Mouse (Mus musculus): ENCODE results near the gene Ccpg1. TPM values are rescaled to one million over a fixed set of nuclear protein-coding genes. Genes with fewer than 3 reads are reported as not detected.

Gene Ccpg1
- polyA plus RNA-seq, 1 experiment from 2014 or later = 63.2 TPM

- ChIA-PET CTCF (no interaction called here), POLR2A (no interaction called here)
- TF ChIP-seq CTCF (IDR thresholded peaks at IDR 0.05) = no peak
- DNase-seq (ENCODE audit: low read depth, low spot score) (no peak), ATAC-seq (no peak)
- in situ Hi-C loops (cut with MboI; ENCODE audit: low pct_unique_long_range_greater_than_20kb) = no loop called here
- H3K27me3 ChIP-seq = no peaks in the 10 kb centered on the region
Observed at GRCm38 (mm10) chr9:72991420-72991819, 6.2 kb downstream of the Ccpg1 start.

DNA sequence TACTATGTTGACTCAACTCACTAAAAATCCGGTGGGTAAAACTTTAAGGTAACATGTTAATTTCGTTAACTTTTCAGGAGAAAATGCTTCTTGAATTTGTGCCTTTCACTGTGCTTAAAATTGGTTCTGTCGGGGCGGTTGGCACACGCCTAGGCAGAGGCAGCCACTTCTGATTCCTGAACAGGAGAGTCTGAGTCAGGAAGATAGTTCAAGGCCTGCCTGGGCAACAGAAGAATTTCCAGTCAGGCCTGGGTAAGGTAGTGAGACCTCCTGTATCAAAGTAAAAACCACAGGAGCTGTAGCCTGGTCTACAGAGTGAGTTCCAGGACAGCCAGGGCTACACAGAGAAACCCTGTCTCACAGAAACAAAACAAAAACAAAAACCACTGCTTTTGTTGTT lies 7.3 kb downstream of the Ccpg1 start:
- in situ Hi-C loops (cut with MboI; ENCODE audit: low pct_unique_long_range_greater_than_20kb) = no loop called here
- DNase-seq (ENCODE audit: low read depth, low spot score) = no peak
- ChIA-PET CTCF (no interaction called here), POLR2A (no interaction called here)
- no peaks in the 10 kb centered on the region for H3K27me3 ChIP-seq
- ATAC-seq = no peak
- no peak for TF ChIP-seq CTCF (IDR thresholded peaks at IDR 0.05)

- TF ChIP-seq CTCF (IDR thresholded peaks at IDR 0.05) = no peak
- CTCF ChIA-PET = interaction anchor here (0.8 to 1.4 kb wide), 2 partner anchors 29 to 48 kb away, joined by 3 read pairs; partner anchors contain the start of gene Rab27a
- DNase-seq (ENCODE audit: low read depth, low spot score) = no peak
- no peaks in the 10 kb centered on the region for H3K27me3 ChIP-seq
- POLR2A ChIA-PET = interaction anchor here (1.1 kb wide), 1 partner anchor 10 kb away, joined by 3 read pairs; no protein-coding TSS in a partner anchor
- no peak for ATAC-seq
- in situ Hi-C loops (cut with MboI; ENCODE audit: low pct_unique_long_range_greater_than_20kb) = no loop called here
Observed at GRCm38 (mm10) chr9:72996167-72996566, 10.9 kb downstream of the Ccpg1 start.

DNA sequence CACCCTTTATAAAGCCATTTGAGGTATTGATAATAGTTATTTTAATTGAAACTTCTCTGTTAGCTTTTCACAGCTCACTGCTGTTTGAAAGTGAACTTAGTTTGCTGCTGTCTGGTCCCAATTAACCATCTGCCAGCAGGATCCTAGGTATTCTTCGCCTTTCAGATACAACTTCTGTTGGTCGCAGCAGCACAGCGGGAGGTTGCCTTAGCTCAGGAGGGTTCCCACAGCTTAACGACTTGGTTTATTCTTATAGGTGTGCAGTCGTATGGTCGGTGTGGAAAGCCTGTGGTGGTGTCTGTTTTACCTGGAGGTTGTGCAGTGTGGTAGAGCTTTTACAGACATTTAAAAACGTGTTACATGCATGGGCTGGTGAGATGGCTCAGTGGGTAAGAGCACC lies 11.6 kb downstream of the Ccpg1 start:
- no peaks in the 10 kb centered on the region for H3K27me3 ChIP-seq
- in situ Hi-C loops (cut with MboI; ENCODE audit: low pct_unique_long_range_greater_than_20kb) = no loop called here
- TF ChIP-seq CTCF (IDR thresholded peaks at IDR 0.05) = no peak
- ChIA-PET CTCF (interaction anchor here (1.4 to 2.1 kb wide), 2 partner anchors 8 to 48 kb away, joined by 3 to 6 read pairs; partner anchors contain the start of gene Rab27a), POLR2A (no interaction called here)
- ATAC-seq (no peak), DNase-seq (ENCODE audit: low read depth, low spot score) (no peak)

GRCm38 (mm10) chr9:73000487-73000886 lies 15.3 kb downstream of the Ccpg1 start:
- in situ Hi-C loops (cut with MboI; ENCODE audit: low pct_unique_long_range_greater_than_20kb) = no loop called here
- TF ChIP-seq CTCF (IDR thresholded peaks at IDR 0.05) = no peak
- CTCF ChIA-PET = interaction anchor here (0.7 to 2.0 kb wide), 2 partner anchors 10 to 11 kb away, joined by 3 to 5 read pairs; no protein-coding TSS in a partner anchor
- no peaks in the 10 kb centered on the region for H3K27me3 ChIP-seq
- POLR2A ChIA-PET = no interaction called here
- no peak for DNase-seq (ENCODE audit: low read depth, low spot score)
- ATAC-seq = no peak

- DNase-seq (ENCODE audit: low read depth, low spot score) (no peak), ATAC-seq (no peak)
- ChIA-PET POLR2A (no interaction called here), CTCF (interaction anchor here (1.1 kb wide), 1 partner anchor 12 kb away, joined by 4 read pairs; no protein-coding TSS in a partner anchor)
- TF ChIP-seq CTCF (IDR thresholded peaks at IDR 0.05) = no peak
- H3K27me3 ChIP-seq = no peaks in the 10 kb centered on the region
- in situ Hi-C loops (cut with MboI; ENCODE audit: low pct_unique_long_range_greater_than_20kb) = no loop called here
Observed at GRCm38 (mm10) chr9:73001314-73002011, 16.2 kb downstream of the Ccpg1 start.

DNA sequence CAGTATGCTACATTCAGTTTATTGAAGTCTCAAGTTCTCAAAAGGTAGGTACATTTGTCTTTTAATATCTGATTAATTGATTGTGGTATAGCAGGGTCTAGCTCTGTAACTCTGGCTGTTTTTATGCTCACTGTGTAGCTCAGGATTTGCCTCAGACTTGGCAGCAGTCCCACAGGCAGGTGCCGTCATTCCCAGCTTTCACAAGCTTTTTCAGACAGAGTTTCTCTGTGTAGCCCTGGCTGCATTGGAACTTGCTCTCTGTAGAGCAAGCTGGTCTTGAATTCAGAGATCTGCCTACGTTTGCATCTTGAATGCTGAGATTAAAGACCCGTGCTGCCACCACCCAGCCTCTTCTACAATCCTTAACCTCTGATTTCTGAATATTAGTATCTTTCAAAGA lies 16.9 kb downstream of the Ccpg1 start:
- DNase-seq (ENCODE audit: low read depth, low spot score) (no peak), ATAC-seq (no peak)
- ChIA-PET CTCF (interaction anchor here (1.1 kb wide), 1 partner anchor 11 kb away, joined by 4 read pairs; no protein-coding TSS in a partner anchor), POLR2A (no interaction called here)
- in situ Hi-C loops (cut with MboI; ENCODE audit: low pct_unique_long_range_greater_than_20kb) = no loop called here
- H3K27me3 ChIP-seq = no peaks in the 10 kb centered on the region
- no peak for TF ChIP-seq CTCF (IDR thresholded peaks at IDR 0.05)

DNA sequence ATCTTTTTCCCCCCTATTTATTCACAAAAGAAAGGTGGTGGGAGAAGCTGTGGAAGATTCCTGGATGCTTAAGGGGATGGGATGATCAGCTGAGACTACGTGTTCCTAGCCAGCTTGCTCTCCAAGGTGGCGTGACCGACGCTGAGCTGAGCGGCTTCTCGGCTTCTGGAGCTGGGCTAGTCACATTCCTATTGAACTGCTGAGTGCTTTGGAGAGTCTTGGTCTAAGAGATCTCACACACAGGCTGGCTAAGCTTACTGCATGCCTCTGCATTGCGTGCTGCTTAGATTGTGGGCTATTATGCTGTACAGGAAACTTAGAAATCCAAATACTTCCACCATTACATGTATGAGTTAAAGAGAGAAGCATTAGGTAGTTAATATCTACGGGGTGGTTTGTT lies 18.8 kb downstream of the Ccpg1 start:
- ChIA-PET CTCF (interaction anchor here (1.1 kb wide), 1 partner anchor 9 kb away, joined by 4 read pairs; no protein-coding TSS in a partner anchor), POLR2A (no interaction called here)
- ATAC-seq = no peak
- H3K27me3 ChIP-seq = no peaks in the 10 kb centered on the region
- DNase-seq (ENCODE audit: low read depth, low spot score) = no peak
- in situ Hi-C loops (cut with MboI; ENCODE audit: low pct_unique_long_range_greater_than_20kb) = no loop called here
- no peak for TF ChIP-seq CTCF (IDR thresholded peaks at IDR 0.05)

GRCm38 (mm10) chr9:73005106-73005505 lies 19.9 kb downstream of the Ccpg1 start:
- TF ChIP-seq CTCF (IDR thresholded peaks at IDR 0.05) = no peak
- in situ Hi-C loops (cut with MboI; ENCODE audit: low pct_unique_long_range_greater_than_20kb) = no loop called here
- DNase-seq (ENCODE audit: low read depth, low spot score) (no peak), ATAC-seq (no peak)
- POLR2A ChIA-PET = no interaction called here
- no peaks in the 10 kb centered on the region for H3K27me3 ChIP-seq
- CTCF ChIA-PET = no interaction called here

- no peak for ATAC-seq
- DNase-seq (ENCODE audit: low read depth, low spot score) = no peak
- CTCF ChIA-PET = no interaction called here
- POLR2A ChIA-PET = no interaction called here
- TF ChIP-seq CTCF (IDR thresholded peaks at IDR 0.05) = peak; percentile 45
- in situ Hi-C loops (cut with MboI; ENCODE audit: low pct_unique_long_range_greater_than_20kb) = no loop called here
- no peaks in the 10 kb centered on the region for H3K27me3 ChIP-seq
Observed at GRCm38 (mm10) chr9:73006175-73006574, 20.9 kb downstream of the Ccpg1 start.

DNA sequence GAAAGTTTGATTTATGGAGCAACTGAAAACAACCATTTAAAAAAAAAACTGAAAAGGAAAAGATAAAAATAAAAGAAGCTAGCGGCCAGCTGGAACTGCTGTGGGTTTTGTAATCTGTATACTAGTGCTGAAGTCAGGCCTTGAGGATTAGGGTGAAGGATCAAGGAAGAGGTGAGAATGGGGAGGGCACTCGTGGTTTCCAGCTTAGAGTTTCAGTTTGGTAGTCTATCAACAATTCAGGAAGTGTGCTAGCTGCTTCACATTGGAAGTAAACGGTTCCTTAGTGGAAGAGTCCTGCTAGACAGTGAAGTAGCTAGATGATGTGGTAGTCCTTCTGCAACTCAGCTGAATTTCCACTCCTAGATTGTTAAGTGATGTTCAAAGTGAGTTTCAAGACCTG lies 23.2 kb downstream of the Ccpg1 start:
- CTCF ChIA-PET = interaction anchor here (1.3 kb wide), 1 partner anchor 24 kb away, joined by 3 read pairs; no protein-coding TSS in a partner anchor
- no peak for DNase-seq (ENCODE audit: low read depth, low spot score)
- H3K27me3 ChIP-seq = no peaks in the 10 kb centered on the region
- ATAC-seq = no peak
- in situ Hi-C loops (cut with MboI; ENCODE audit: low pct_unique_long_range_greater_than_20kb) = no loop called here
- POLR2A ChIA-PET = interaction anchor here (0.7 kb wide), 1 partner anchor 200 kb away, joined by 4 read pairs; no protein-coding TSS in a partner anchor
- TF ChIP-seq CTCF (IDR thresholded peaks at IDR 0.05) = no peak

Measured in Patski (cell line).